Mouse (Mus musculus): ENCODE measurements at regions not wholly inside any gene's neighbourhood (a gene's known extent, or its start where the extent isn't known, plus 50 kb on each side); places are given as distances from the start of the nearest gene placed in this dataset.

- no peak for ATAC-seq
Observed at GRCm38 (mm10) chr11:45058658-45059057, 441.5 kb downstream of the Ebf1 start.

DNA sequence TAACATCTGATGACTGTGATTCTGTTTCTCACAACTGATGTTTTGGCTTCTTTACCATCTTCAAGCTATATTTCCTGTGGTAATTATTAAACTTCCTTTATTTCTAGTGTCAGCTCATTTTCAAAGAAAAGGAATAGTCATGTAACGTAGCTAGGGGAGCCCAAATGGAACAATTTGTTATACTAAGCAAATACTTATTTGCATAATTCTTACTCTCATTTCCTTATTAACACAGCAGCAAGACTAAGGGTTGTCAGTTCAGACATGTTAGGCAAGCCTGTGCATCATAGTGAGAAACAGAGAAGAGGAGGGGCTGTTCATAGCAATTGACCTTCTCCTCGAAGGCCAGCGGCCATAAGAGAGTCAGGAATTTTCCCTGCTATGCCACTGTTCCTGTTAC is 449.5 kb downstream of the Ebf1 start:
- no peak for ATAC-seq

DNA sequence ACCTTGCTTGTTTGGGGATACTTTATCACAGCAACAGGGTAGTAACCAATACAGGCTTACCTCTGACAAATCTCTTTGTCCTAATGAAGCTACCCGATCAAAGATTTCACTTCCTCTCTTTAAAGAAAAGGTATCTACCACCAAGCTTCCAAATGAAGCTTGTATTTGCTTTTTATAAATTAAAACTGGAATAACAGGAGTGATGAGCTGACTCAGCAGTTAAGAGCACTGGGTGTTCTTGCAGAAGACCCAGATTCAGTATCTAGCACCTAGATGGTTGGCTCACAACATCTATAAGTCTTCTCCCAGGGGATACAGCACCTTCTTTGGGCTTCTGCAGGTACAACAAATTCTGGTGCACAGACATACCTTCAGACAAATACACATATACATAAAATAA is 453.2 kb downstream of the Ebf1 start:
- ATAC-seq = no peak

GRCm38 (mm10) chr11:45071195-45071594 is 454.1 kb downstream of the Ebf1 start:
- no peak for ATAC-seq

GRCm38 (mm10) chr11:45084506-45085037 is 467.5 kb downstream of the Ebf1 start:
- no peak for ATAC-seq

- ATAC-seq = no peak
Observed at GRCm38 (mm10) chr11:45085145-45085544, 468.0 kb downstream of the Ebf1 start.

GRCm38 (mm10) chr11:45087186-45087915 is 470.2 kb downstream of the Ebf1 start:
- no peak for ATAC-seq

GRCm38 (mm10) chr11:45088286-45088685 is 471.2 kb downstream of the Ebf1 start:
- no peak for ATAC-seq

GRCm38 (mm10) chr11:45089561-45089960 is 472.4 kb downstream of the Ebf1 start:
- ATAC-seq = no peak

- no peak for ATAC-seq
Observed at GRCm38 (mm10) chr11:45103498-45104336, 486.6 kb downstream of the Ebf1 start.

GRCm38 (mm10) chr11:45116702-45117101 is 499.6 kb downstream of the Ebf1 start:
- ATAC-seq = no peak

- ATAC-seq = no peak
Observed at GRCm38 (mm10) chr11:45123276-45123675, 506.2 kb downstream of the Ebf1 start.

DNA sequence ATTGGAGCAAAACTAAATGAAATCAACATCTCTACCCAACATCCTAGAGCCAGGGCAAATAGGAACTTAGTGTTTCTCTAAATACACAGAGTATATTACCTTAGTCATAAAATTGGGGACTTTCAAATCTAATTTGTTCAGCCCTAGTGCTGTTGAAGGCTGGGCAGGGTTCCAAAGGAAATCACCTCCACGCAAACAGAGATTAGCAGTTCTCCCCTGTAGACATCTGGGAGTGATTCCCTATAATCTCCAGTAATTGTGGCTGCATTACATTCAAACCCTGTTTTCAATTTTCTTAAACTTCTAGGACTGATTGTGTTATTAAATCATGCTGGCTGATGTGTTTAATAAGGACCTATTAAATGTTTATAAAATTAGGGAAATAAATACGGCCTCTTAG is 519.7 kb downstream of the Ebf1 start:
- no peak for ATAC-seq

GRCm38 (mm10) chr11:45138351-45138975 is 521.3 kb downstream of the Ebf1 start:
- no peak for ATAC-seq

GRCm38 (mm10) chr11:45140490-45140889 is 523.4 kb downstream of the Ebf1 start:
- no peak for ATAC-seq

DNA sequence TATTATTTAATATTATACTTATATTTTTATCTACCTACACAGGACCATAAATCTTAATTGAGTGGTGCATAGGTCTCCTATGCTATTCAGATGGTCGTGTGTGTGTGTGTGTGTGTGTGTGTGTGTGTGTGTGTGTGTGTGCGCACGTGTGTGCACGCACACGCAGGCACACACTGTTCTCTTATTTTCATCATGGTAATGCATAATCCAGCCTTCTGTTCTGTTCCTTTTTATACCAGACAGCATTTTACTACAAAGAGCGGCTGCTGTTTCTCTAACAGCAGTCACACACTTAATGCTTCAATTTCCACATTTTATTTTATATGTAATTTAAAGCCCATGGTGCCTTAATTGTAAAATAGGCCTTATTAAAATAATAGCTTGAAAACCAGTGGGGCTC is 537.0 kb downstream of the Ebf1 start:
- ATAC-seq = no peak

- no peak for ATAC-seq
Observed at GRCm38 (mm10) chr11:45154497-45154896, 537.4 kb downstream of the Ebf1 start.

DNA sequence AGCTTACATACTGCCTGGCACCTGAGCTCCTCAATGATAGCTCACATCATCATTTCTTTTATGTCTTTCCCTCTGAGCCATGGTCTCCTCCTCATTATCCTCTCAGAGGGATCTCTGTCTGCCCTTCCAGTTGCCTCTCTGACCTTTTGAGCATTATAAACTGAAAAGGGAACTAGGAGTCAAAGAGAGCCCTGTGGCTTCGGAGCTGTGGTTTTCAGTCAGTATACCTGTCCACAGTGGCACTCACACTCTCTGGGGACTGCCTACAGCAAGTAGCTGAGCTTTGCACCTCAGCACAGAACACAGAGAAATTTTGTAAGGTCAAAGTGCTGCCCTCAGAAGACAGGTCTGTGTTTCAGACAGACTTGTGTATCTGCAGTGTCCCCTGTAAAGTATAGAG is 538.7 kb downstream of the Ebf1 start:
- ATAC-seq = no peak

- no peak for ATAC-seq
Observed at GRCm38 (mm10) chr11:45158282-45158681, 541.2 kb downstream of the Ebf1 start.

DNA sequence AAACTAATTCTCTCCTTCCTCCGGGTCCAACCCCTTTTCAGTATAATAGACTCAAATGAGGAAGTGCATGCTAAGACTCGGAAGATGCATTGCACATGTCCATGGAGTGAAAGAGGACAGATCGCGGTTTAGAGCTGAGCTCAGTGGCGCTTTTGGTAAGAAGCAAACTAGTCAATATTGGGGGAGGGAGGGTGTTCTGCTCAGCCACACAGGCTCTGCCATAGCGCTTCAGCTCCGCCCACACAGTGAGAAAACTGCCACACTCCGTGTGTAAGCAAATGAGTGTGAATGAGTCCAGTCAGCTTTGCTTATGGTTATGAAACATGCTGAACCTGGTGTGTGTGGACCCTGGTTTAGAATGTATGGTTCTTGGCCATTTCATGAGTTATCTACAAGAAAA is 543.8 kb downstream of the Ebf1 start:
- ATAC-seq = no peak

- ATAC-seq = no peak
Observed at GRCm38 (mm10) chr11:45173546-45173945, 556.4 kb downstream of the Ebf1 start.

DNA sequence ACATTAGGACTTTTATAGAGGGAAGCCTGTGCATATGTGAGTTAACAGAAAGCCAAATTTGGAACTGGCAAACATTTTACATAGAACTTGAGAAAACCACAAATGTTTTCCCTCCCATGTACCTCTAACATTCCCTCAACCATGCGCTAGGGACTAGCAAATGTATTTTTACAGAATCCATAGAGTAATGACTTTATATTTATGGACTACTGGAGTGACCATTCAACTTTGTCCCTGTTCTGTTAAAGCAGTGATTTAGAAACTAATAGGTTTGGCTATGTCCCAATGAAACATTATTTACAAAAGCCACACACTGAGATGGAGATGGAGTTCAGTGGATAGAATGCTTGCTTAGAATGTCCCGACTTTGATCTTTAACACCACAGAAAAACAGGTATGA is 557.0 kb downstream of the Ebf1 start:
- no peak for ATAC-seq

Data from inflammation-experienced regulatory T-cells, adult 6 months (primary cell).